Mouse (Mus musculus): ENCODE data around the gene Klf3.

- TF ChIP-seq CTCF (IDR thresholded peaks at IDR 0.05; ENCODE audit: insufficient read depth, low read depth, low read length) (no peak), POLR2A (IDR thresholded peaks at IDR 0.05; ENCODE audit: insufficient read depth, low read depth, low read length) (no peak)
Observed at GRCm38 (mm10) chr5:64852656-64853398, 49.6 kb downstream of the Klf3 start.
